Mouse (Mus musculus) urinary bladder, postnatal 4 days (tissue): ENCODE measurements around the gene Rfpl4b.
"Not testable (repeated sequence)": the region's sequence is repeated elsewhere in the genome, so short reads cannot be mapped to it uniquely, and the experiment has no call there.

Experiments
- DNase-seq, 2 experiments: peaks; one replicate each; pipeline ENCODE4 v3.0.0; 2021 to 2022; ENCODE audit warnings: low spot score in 2 of 2

Rfpl4b gene

DNA sequence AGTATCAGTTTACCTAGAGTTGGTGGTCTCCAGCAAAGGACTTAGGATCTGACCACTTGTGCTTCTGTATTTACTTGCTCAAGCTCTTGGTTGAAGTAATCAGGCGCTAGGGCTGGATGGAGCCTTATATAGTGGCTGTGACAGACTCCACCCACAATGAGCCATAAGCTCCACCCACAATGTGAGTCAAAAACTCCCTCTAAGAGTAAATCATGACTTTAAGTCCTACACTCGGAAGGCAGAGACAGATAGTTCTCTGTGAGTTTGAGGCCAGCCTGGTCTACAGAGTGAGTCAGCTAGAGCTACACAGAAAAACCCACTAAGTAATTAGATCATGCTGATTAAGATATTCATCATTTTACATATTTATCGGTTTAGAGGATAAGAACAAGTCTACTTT, at the start of gene Rfpl4b:
Gene Rfpl4b, minus strand, starts transcription at position 101 of the 400 bp plus-strand sequence.
- DNase-seq: no peak

DNA sequence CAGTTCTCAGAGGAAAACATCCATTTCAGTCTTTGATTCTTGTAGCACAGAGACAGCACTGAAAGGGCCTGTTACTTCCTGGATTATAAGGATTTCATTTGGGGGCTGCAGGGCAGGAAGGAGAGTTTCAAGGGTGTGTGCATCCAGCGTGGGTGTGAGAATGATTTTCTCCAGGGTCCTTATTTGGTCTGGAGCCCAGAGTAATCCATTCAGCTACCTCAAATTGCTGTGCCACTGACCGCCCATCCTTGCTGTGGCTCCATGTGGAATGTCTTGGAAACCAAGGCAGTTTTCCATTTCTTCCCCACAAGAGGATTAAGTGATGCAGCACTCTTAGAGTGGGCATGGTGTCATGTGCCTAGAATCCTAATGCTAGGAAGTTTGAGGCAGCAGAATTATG, 33.6 kb upstream of the Rfpl4b start:
- DNase-seq: no peak

DNA sequence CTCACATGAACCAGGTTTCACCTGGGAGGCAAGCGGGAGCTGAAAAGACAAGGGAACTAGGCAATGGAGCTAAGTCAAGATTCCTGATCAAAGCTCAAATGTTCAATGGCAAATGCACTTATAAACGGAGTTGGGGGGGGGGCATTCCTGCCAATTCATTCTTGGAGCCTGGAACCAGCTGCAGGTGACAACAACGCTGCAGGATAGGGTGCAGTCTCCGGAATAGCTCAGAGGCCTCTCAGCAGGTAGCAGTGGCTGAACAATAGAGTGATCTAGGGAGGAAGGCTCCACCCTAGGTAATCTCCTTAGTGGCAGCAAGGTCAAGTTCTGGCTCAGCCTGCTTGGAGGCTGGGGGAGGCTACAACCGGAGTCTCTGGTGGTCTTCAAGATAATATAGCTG, 28.4 kb upstream of the Rfpl4b start:
- not testable (repeated sequence) for DNase-seq

GRCm38 (mm10) chr10:38848884-38849499, 27.4 kb upstream of the Rfpl4b start:
- peak; percentile 52 to 83 for DNase-seq

- DNase-seq: no peak
Measured at GRCm38 (mm10) chr10:38848231-38848630, 26.7 kb upstream of the Rfpl4b start.

- DNase-seq: no peak
Measured at GRCm38 (mm10) chr10:38823741-38824140, 2.2 kb upstream of the Rfpl4b start.

- no peak for DNase-seq
Measured at GRCm38 (mm10) chr10:38806056-38806455, 15.5 kb downstream of the Rfpl4b start.

DNA sequence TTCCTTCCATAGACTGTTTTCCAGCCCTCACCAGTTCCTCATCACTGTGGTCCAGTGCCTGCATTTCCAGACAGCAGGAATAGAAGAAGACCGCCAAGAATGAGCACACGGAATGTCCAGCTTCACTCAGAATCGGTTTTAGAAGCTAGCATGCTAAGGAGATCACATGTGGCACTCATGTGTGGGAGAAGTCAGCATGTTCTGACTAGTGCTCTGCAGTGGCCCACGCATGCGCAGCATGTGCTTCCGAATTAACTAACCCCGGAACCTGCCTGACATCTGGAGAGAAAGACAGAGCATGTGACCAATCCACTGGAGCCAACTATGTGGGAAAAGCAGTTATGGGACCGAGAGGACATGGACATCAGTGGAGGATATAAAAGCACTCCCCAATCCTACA, 17.5 kb downstream of the Rfpl4b start:
- DNase-seq: no peak

GRCm38 (mm10) chr10:38803304-38803703, 18.3 kb downstream of the Rfpl4b start:
- DNase-seq: no peak

GRCm38 (mm10) chr10:38788612-38789011, 33.0 kb downstream of the Rfpl4b start:
- DNase-seq: no peak
